Mouse (Mus musculus): Measurements from ENCODE around the gene Nfix. TPM values are rescaled to one million over a fixed set of nuclear protein-coding genes. Genes with fewer than 3 reads are reported as not detected.

Gene Nfix
- polyA plus RNA-seq, 1 experiment from 2014 or later, result 36.6 TPM

DNA sequence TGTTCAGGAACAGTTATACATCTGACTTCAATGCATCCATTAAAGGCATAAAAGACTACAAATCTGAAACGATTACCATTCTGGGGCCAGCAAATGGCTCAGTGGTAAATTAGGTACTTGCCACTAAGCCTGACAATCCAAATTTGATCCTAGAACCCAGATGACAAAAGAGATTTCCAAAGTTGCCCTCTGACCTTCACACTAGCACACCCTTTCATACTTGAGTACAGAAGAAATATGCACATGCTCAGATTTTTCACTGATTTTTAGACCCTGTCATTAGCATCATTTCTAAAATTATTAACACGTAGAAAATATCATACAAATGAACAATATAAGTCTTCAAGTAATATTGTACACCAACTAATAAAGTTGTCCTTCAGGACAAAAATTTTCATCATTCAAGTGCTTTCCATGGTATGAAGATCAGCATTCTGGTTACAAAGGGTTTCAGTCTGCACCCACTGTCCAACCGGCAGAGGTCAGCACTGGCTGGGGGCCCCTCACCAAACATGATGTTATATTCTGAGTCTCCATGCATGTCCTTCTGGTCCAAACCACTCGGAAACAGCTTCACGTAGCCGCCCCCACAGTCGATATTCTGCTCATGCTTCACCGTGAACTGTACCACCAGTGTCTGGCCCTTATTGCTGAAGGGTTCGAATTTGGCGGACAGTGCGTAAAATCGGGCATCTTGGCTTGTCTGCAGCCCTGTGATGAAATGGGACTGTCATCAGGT, 45.4 kb upstream of the Nfix start:
- Histone ChIP-seq H3K36me3 (ENCODE audit: control insufficient read depth, insufficient read depth, low read length) (peaks cover 26% of the 10 kb centered on the region), H3K27ac (replicated peaks) (peak overlapping the region; percentile 85)
- peak; percentile 57 for DNase-seq (ENCODE audit: low spot score)

GRCm38 (mm10) chr8:84844397-84845070, 44.4 kb upstream of the Nfix start:
- ATAC-seq (ENCODE audit: low FRiP score, low TSS enrichment) (no peak), DNase-seq (ENCODE audit: low spot score) (no peak)
- Histone ChIP-seq H3K27me3 (ENCODE audit: control insufficient read depth, insufficient read depth, low read length) (no peaks in the 10 kb centered on the region), H3K36me3 (ENCODE audit: control insufficient read depth, insufficient read depth, low read length) (peaks cover 26% of the 10 kb centered on the region), H3K9me3 (ENCODE audit: control insufficient read depth, low read length) (no peaks in the 10 kb centered on the region), H3K4me3 (ENCODE audit: low read depth, low read length) (0 out of 2 replicates have a peak overlapping the region, but pooled peaks have one; percentile 13), H3K27ac (replicated peaks) (no peak overlapping the region), H3K4me1 (replicated peaks; ENCODE audit: control insufficient read depth, insufficient read depth) (peaks cover 7% of the 10 kb centered on the region; the same call in 1 of the 2 replicates), H3K4me2 (replicated peaks; ENCODE audit: low read depth) (peak overlapping the region; percentile 91), H3K9ac (ENCODE audit: low read length) (peak overlapping the region; percentile 27; the same call in 1 of the 2 replicates)
- TF ChIP-seq CTCF (IDR thresholded peaks at IDR 0.05; ENCODE audit: low read depth) (no peak), EP300 (optimal IDR thresholded peaks at IDR 0.05) (no peak)
- 64% methylated on average over 9 of the region's 9 CpGs for WGBS

More for the DNA sequence above, 45.4 kb upstream of the Nfix start:
- H3K4me3 ChIP-seq (ENCODE audit: low read depth, low read length), result peak overlapping the region; percentile 85
- TF ChIP-seq EP300 (optimal IDR thresholded peaks at IDR 0.05), result no peak
- TF ChIP-seq CTCF (IDR thresholded peaks at IDR 0.05; ENCODE audit: low read depth), result peak; percentile 73
- H3K9ac ChIP-seq (ENCODE audit: low read length), result peak overlapping the region; percentile 89
- no peaks in the 10 kb centered on the region for H3K9me3 ChIP-seq (ENCODE audit: control insufficient read depth, low read length)
- H3K4me1 ChIP-seq (replicated peaks; ENCODE audit: control insufficient read depth, insufficient read depth), result peaks cover 7% of the 10 kb centered on the region; the same call in 1 of the 2 replicates
- ATAC-seq (ENCODE audit: low FRiP score, low TSS enrichment), result no peak
- no peaks in the 10 kb centered on the region for H3K27me3 ChIP-seq (ENCODE audit: control insufficient read depth, insufficient read depth, low read length)
- 10% methylated on average over 12 of the region's 12 CpGs for WGBS
- H3K4me2 ChIP-seq (replicated peaks; ENCODE audit: low read depth), result peak overlapping the region; percentile 91

DNA sequence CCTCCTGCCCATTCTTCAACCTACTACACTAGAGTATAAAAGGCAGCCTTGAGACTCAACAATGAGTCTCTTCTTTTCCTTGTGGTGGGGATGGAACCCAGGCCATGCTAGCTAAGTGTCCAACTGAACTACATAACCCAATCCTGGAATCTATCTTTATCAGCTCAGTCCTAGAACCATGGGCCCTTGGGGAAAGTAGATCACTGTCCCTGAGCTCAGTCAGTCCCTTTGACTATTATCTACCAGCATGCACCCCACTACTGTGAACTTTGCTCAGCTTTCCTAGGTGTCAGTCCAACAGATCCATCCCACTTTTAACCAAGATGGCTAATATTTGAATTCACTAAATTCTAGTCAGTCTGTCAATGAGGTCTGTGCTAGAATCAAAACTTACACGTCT, 41.4 kb upstream of the Nfix start:
- ATAC-seq (ENCODE audit: low FRiP score, low TSS enrichment), result no peak
- H3K27ac ChIP-seq (replicated peaks), result no peak overlapping the region
- 74% methylated on average over 1 of the region's 1 CpGs for WGBS

GRCm38 (mm10) chr8:84840248-84840999, 40.3 kb upstream of the Nfix start, which contains the start of gene Rad23a:
TSS of gene Rad23a (minus strand) at chr8:84840665.
- H3K27ac ChIP-seq (replicated peaks), result peak within 1 kb of the TSS; percentile 91
- DNase-seq (ENCODE audit: low spot score) (peak; percentile 94), ATAC-seq (ENCODE audit: low FRiP score, low TSS enrichment) (peak; percentile 96)
- H3K4me1 ChIP-seq (replicated peaks; ENCODE audit: control insufficient read depth, insufficient read depth), result peaks cover 7% of the 10 kb centered on the region; the same call in 1 of the 2 replicates
- peaks cover 47% of the 10 kb centered on the region for H3K36me3 ChIP-seq (ENCODE audit: control insufficient read depth, insufficient read depth, low read length)
- under 1% methylated on average over 43 of the region's 55 CpGs for WGBS
- H3K9ac ChIP-seq (ENCODE audit: low read length), result peak within 1 kb of the TSS; percentile 91
- H3K4me2 ChIP-seq (replicated peaks; ENCODE audit: low read depth), result peak within 1 kb of the TSS; percentile 91
- no peaks in the 10 kb centered on the region for H3K27me3 ChIP-seq (ENCODE audit: control insufficient read depth, insufficient read depth, low read length)
- H3K4me3 ChIP-seq (ENCODE audit: low read depth, low read length), result peak within 1 kb of the TSS; percentile 88
- H3K9me3 ChIP-seq (ENCODE audit: control insufficient read depth, low read length), result no peaks in the 10 kb centered on the region
- TF ChIP-seq CTCF (IDR thresholded peaks at IDR 0.05; ENCODE audit: low read depth), result no peak

More for the DNA sequence above, 41.4 kb upstream of the Nfix start:
- Histone ChIP-seq H3K9ac (ENCODE audit: low read length) (no peak overlapping the region), H3K9me3 (ENCODE audit: control insufficient read depth, low read length) (no peaks in the 10 kb centered on the region), H3K27me3 (ENCODE audit: control insufficient read depth, insufficient read depth, low read length) (no peaks in the 10 kb centered on the region), H3K36me3 (ENCODE audit: control insufficient read depth, insufficient read depth, low read length) (peaks cover 36% of the 10 kb centered on the region), H3K4me1 (replicated peaks; ENCODE audit: control insufficient read depth, insufficient read depth) (peaks cover 7% of the 10 kb centered on the region; the same call in 1 of the 2 replicates), H3K4me3 (ENCODE audit: low read depth, low read length) (no peak overlapping the region), H3K4me2 (replicated peaks; ENCODE audit: low read depth) (no peak overlapping the region)
- TF ChIP-seq CTCF (IDR thresholded peaks at IDR 0.05; ENCODE audit: low read depth), result no peak
- TF ChIP-seq EP300 (optimal IDR thresholded peaks at IDR 0.05), result no peak
- no peak for DNase-seq (ENCODE audit: low spot score)

- peaks cover 7% of the 10 kb centered on the region; the same call in 1 of the 2 replicates for H3K4me1 ChIP-seq (replicated peaks; ENCODE audit: control insufficient read depth, insufficient read depth)
- peaks cover 47% of the 10 kb centered on the region for H3K36me3 ChIP-seq (ENCODE audit: control insufficient read depth, insufficient read depth, low read length)
Observed at GRCm38 (mm10) chr8:84839875-84840247, 39.7 kb upstream of the Nfix start.

More at GRCm38 (mm10) chr8:84839875-84840247, 39.7 kb upstream of the Nfix start:
- no peak for DNase-seq (ENCODE audit: low spot score)
- Histone ChIP-seq H3K4me2 (replicated peaks; ENCODE audit: low read depth) (peak overlapping the region; percentile 91), H3K9me3 (ENCODE audit: control insufficient read depth, low read length) (no peaks in the 10 kb centered on the region), H3K9ac (ENCODE audit: low read length) (peak overlapping the region; percentile 91), H3K27me3 (ENCODE audit: control insufficient read depth, insufficient read depth, low read length) (no peaks in the 10 kb centered on the region), H3K27ac (replicated peaks) (peak overlapping the region; percentile 91), H3K4me3 (ENCODE audit: low read depth, low read length) (peak overlapping the region; percentile 88)
- WGBS, result under 1% methylated on average over 7 of the region's 7 CpGs
- TF ChIP-seq EP300 (optimal IDR thresholded peaks at IDR 0.05) (no peak), CTCF (IDR thresholded peaks at IDR 0.05; ENCODE audit: low read depth) (no peak)
- no peak for ATAC-seq (ENCODE audit: low FRiP score, low TSS enrichment)

All from stomach, postnatal 0 days (tissue).